Mouse (Mus musculus): ENCODE results near the gene P2ry10b.

Gene P2ry10b

DNA sequence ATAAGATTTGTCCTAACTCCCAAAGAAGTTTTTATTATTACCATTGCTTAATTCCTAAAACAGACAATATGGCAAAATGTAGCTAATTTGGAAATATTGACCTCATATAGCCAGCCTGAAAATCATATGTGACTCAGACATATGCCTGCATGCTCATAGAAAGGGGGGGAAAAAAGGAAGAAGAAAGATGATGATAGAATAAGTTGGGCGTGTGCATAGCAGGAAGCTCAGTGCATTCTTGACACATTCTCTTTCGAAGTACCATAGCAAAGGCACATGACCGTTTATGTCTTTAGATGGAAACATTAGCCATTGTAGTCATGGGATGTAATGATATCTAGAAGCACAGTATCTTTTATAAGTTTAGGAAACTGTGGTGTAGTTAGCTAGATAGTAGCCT, at the start of gene P2ry10b:
Gene P2ry10b (plus strand): TSS at position 247 of the 400 bp plus-strand sequence.
- DNase-seq: no peak

DNA sequence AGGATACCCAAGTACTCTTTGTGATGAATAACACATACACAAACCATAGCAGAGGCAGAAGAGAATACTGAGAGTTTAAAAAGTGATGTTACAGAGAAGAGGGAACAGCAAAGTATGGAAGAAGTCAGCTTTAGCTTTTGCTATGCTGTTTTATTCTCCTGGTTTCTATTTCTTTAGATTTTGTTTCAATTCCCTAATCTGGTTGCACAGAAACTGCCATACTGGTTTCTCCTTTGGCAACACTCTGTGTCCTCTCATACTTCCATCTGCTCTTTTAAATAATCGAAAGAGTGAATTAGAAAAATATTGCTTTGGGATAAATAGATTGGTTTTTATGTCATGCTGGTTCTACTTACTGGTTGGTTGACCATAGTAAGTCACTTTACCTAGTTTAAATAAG, 32.4 kb upstream of the P2ry10b start:
- DNase-seq: no peak

DNA sequence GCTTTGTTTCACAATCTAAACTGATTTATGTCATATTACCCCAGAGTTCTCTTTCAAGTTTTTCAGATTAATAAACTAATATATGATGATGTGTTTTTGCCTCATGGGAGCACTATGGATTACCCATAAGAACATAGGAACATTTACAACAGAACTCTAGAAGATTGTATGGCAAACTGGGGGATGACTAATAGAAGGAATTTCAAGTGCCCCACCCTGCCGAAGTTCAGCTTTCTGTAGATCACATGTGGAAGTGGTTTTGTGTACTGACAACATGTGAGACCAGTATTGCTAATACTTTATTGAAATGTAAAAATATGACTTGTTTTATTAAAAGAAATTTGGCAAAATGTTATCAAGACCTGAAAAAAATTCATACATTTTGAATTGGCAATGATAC, 31.7 kb upstream of the P2ry10b start:
- DNase-seq: no peak

DNA sequence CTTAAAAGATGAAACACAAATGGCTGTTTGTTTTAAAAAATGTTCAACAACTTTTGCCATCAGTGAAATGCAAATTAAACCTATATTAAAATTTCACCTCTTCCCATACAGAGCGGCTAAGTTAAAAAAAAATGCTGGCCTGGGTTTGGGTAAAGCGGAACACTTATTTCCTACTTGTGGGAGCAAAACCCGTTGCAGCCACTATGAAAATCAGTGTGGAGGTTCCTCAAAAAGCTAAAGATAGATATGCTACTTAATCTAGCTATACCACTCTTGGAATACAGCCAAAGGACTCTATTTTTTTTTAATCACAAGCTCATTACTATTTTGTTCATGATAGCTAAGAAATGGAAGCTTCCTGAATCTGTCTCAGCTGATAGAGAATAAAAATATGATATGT, 5.5 kb upstream of the P2ry10b start:
- DNase-seq: no peak

DNA sequence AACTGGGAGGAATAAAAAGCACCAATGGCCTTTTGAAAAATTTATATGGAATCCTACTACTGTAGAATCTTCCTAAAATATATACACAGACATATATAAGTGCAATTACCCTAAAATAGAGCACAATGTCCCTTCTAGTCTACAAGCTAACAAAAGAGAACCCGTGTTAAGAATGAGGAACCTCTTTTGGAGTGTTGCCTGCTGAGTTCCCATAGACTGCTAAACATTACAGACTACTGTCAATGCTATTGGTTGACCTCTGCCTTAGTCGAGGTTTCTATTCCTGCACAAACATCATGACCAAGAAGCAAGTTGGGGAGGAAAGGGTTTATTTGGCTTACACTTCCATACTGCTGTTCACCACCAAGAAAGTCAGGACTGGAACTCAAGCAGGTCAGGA, 4.8 kb upstream of the P2ry10b start:
- no peak for DNase-seq

DNA sequence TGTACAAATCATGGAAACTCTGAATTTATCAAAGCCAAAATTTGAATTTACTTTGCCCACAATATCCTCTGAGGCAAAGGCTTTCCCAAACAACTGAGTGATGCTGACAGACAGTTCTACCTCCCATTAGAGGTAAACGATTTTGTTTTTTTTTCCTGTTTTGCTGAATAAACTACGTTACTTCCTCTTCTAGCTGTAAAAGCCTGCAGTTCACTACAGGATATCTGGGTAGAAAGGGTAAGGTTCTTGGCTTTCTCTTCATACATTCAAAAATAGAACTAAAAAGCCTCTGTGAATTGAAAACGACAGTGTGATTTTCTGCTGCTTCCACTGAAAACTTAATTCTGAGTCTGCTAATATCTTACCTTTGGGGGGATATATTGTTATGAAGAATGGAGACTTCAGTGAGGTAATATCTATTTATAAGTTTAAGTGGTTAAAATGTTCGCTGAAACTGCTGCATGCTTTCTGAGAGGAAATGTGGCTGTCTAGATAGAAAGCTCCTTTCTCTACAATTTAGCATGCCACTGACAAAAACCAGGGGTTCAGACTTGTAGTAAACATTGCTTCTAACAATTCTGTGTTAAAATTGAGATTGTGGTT, 765 bp downstream of the P2ry10b start:
- no peak for DNase-seq

DNA sequence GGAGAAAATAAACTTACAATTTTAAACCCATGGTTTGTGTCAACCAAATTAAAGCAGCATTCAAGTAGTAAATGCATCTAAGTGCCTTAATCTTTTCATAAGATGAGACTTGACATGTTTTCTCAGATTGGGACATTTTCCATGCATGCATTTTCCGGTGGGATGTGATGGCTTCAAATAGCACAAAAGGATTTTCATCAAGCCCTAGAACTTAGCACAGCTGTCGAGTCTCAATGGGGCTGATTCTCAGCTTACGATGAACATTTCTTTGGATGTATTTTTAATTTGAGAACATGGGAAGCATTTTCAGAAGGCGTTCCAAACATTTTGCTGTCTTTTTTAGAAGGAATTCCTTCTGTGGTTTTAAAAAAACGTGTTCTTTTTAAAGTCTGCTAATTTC, 1.3 kb downstream of the P2ry10b start:
- no peak for DNase-seq

DNA sequence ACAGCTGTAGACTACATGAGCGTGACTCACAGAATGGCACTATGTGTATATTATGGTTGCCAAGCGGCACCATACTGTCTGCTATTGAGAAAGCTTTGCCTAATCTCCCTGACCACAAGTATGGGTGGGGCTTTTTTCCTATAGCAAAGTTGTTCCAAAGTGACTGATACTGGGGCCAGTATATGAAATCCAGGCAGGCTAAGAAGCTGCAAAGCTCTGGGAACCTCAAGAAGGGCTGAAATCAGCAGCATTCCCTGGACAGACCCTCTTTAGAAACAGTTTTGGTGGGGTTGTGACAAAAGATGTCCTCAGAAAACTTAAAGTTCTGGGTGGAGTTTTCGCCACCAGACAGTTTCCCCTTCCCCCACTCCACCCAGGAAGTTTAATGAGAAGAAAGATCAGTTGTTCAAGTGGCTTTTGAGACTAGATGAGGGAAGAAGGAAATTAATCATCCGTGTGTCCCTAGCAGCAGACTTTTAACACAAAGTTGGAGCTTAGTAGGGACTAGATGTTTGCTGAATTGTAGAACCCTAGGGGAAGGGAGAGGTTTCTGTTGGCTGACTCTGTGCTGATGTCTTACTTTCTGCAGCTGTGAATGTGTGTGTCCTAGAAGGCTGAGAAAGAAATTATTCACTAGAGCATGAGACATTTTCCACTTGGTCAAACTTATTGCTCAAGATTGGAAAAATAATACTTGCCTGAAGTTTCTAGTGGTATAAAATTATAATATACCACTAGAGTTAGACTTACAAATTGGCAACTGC, 2.2 kb downstream of the P2ry10b start:
- DNase-seq: no peak

DNA sequence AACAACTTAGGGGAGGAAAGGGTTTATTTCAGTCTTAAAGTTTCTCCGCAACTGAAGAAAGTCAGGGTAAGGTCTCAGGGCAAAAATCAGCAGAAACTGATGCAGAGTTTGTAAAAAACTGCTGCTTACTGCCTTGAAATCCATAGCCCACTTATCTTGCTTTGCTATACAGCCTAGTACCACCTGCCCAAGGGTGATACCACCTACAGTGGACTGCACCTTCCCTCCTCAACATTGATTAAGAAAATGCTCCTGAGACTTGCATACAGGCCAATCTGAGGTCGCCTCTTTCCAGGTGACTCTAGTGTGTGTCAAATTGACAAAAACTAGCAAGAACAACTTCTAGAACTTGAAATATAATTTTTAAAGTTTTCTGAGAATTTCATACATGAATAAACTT, 7.3 kb downstream of the P2ry10b start:
- no peak for DNase-seq

DNA sequence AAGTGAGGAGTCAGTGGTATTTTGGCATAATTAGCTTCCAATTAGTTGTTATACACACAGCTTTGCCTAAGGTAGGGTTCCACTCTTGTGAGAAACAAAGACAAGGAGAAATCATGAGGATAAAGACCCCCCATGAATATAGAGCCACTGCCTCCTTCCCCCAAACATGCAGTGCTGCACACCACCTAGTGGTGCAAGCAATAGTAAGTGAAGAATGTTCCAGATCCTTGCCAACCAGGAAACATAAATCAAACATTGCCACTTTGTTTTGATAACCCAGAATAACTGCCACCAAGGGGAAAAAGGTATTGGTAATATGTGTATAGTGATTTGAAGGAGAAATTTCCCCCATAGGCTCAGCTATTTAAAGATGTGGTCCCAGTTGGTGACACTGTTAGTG, 11.8 kb downstream of the P2ry10b start:
- DNase-seq: no peak

DNA sequence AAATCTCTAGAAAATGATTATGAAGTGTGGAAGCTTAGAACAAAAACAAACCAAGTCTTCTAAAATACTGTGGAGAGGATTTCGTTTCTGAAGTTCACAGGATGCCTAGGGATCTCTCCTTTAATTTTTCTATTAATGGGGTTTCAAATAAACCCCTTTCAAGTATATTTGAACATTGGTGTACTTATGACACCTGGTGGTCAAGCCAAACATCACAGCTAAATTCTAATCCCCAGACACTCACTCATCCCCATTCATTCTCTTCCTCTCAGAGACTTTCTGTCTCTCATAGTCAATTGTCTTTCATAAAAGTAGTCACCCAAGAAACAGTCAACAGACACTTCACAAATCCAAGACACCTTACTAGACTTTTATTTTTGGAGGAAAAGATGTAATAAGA, 19.6 kb downstream of the P2ry10b start:
- no peak for DNase-seq

DNA sequence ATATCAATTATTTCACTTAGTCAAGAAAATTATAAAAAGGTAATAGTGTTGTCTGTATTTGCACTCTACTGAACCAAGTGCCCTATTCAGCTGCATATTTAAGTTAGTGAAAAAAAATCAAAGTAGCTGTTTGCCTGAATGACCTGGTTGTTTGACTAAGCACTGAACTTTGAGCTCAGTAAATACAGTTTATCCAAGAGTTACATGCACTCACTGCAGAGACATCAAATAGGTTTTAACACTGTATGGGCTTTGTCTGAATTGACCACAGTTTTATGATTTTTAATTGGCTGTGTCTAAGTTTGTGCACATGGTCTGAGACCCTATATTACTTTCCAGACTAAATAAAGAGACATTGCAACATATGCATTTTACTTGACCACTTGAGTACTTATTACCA, 20.4 kb downstream of the P2ry10b start:
- no peak for DNase-seq

DNA sequence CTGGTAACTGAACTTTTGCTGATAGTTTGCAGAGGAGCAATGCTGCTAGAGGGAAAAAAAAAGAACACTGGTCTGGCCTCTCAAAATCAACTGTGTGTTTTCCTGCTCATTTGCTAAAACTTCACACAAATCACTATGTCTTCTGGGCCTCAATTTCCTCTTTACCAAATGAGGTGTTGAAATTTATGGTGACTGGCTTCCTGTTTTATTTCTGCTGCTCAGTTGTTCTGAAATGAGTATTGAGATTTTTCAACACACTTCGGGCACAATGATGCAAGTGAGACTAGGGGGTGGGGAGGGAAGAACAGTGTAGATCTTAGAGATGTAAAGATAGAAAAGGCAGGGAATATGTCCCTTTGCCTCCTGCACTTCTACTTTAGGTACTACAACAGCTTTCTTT, 30.0 kb downstream of the P2ry10b start:
- no peak for DNase-seq

DNA sequence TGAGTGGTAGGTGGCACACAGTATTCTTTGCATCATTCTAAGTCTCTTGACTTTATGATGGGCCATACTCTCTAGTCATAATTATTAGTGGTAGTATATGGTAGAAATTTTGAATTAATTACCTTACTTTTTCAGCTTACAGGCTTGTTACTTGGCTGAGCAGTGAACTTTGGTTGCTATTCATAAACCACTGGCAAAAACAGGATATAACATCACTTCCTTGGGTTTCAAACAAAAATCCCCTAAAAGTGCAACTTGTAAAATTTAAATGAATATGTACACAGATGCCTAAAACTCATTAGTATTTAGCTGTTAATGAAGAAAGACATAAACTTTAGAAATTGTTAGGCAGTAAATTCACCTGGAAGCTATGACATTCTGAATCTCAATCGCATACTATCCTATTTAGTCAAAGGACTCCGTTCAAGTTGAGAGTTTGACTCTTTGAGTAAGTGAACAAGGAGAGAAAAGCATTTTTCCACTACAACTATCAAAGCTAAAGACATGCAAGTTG, 68.9 kb downstream of the P2ry10b start:
- DNase-seq: no peak

Measured in cerebellum, adult 9-11 months (tissue).